Mouse (Mus musculus) intestine, postnatal 0 days (tissue): ENCODE measurements at regions not wholly inside any gene's neighbourhood (a gene's known extent, or its start where the extent isn't known, plus 50 kb on each side); places are given as distances from the start of the nearest gene placed in this dataset.

Source experiments
- ATAC-seq: fragments of 200-750 bp; cut with Nextera tagmentation; 2 replicates; pipeline ENCODE4 v1.8.0; 2017; ENCODE audit warnings: mild to moderate bottlenecking, moderate TSS enrichment, moderate library complexity
- H3K27ac ChIP-seq: fragments of 300-500 bp; sonication (generic); 2 replicates; pipeline ENCODE4 v1.5.1; 2014; ENCODE audit warnings: mild to moderate bottlenecking, low read depth, low read length, moderate library complexity
- H3K27me3 ChIP-seq: fragments of 300-500 bp; sonication (generic); replicated peaks from 2 replicates; pipeline ENCODE4 v1.6.1; 2014; ENCODE audit warnings: low read length, mixed read lengths; ENCODE audit not compliant: control insufficient read depth, insufficient read depth
- H3K36me3 ChIP-seq: fragments of 300-500 bp; sonication (generic); 2 replicates; pipeline ENCODE4 v1.6.1; 2014; ENCODE audit warnings: mild to moderate bottlenecking, moderate library complexity; ENCODE audit not compliant: control insufficient read depth, insufficient read depth
- H3K4me1 ChIP-seq: fragments of 300-500 bp; sonication (generic); replicated peaks from 2 replicates; pipeline ENCODE4 v1.6.1; 2014; ENCODE audit warnings: antibody characterized with exemption, low read length, mixed read lengths; ENCODE audit not compliant: control insufficient read depth, insufficient read depth
- H3K4me2 ChIP-seq: fragments of 300-500 bp; sonication (generic); replicated peaks from 2 replicates; pipeline ENCODE4 v1.6.1; 2014; ENCODE audit warnings: low read depth, mild to moderate bottlenecking, moderate library complexity
- H3K4me3 ChIP-seq: fragments of 300-500 bp; sonication (generic); 2 replicates; pipeline ENCODE4 v1.5.1; 2014; ENCODE audit warnings: low read depth, low read length
- H3K9ac ChIP-seq: fragments of 300-500 bp; sonication (generic); 2 replicates; pipeline ENCODE4 v1.6.1; 2014; ENCODE audit warnings: mild to moderate bottlenecking, low read depth, low read length
- H3K9me3 ChIP-seq: fragments of 300-500 bp; sonication (generic); 2 replicates; pipeline ENCODE4 v1.6.1; 2016; ENCODE audit warnings: mixed run types; ENCODE audit not compliant: control insufficient read depth
- CTCF ChIP-seq: sonication (generic); IDR thresholded peaks from 2 replicates; pipeline ENCODE4 v1.5.1; 2016; ENCODE audit warnings: low read depth, mild to moderate bottlenecking, control low read depth, antibody characterized with exemption, moderate library complexity
- WGBS: fragments of 180-500 bp; shearing (Covaris S2); extraction: QIAGEN DNeasy Blood & Tissue Kit; methylation state at CpG from one replicate; pipeline ENCODE4 v1.1.7; 2014; 5-methylcytosine and 5-hydroxymethylcytosine counted together

DNA sequence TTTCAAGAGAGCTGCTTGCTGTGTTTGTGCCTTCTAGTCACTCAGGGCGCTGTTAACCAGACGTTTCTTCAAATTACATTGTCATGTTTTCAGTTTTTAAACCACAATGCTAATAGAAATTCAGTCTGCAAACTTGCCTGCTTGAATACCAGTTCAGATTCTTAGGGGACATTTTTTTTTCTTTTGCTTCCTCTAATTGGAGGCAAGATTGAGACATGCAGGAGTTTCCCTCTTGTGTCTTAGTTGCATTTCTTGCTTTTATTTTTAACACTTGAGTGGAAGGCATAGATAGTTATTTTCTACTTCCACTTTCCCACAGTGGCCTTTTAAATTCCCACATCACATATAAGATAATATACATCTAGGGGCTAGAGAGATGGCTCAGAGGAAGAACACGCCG lies 246.8 kb downstream of the Grpr start:
- H3K27ac ChIP-seq: no peak overlapping the region
- H3K4me1 ChIP-seq: no peaks in the 10 kb centered on the region
- no peak overlapping the region for H3K4me3 ChIP-seq
- no peaks in the 10 kb centered on the region for H3K27me3 ChIP-seq
- no peak for TF ChIP-seq CTCF
- no peak overlapping the region for H3K9ac ChIP-seq
- ATAC-seq: no peak
- WGBS: 82% methylated on average over 4 of the region's 4 CpGs
- H3K4me2 ChIP-seq: no peak overlapping the region
- H3K36me3 ChIP-seq: no peaks in the 10 kb centered on the region
- no peaks in the 10 kb centered on the region for H3K9me3 ChIP-seq

DNA sequence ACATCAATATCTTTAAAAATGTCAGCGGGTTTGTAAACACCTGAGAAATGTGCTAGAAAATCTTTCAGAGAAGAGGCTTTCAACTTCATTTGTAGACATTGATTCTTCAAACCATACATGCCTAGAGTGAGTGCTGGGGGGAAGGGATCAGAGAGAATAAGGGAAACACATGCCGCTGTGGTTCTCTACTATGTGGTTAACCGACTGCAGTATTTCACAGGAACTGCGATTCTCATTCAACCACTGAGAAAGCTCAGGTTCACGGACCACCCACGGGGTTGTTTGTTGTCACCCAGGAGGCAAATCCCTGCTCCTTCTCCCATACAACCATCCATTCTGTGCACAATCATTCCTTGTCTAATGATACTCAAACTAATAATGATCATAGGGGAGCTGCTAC lies 248.4 kb downstream of the Grpr start:
- no peaks in the 10 kb centered on the region for H3K4me1 ChIP-seq
- H3K36me3 ChIP-seq: no peaks in the 10 kb centered on the region
- no peak for ATAC-seq
- H3K4me3 ChIP-seq: no peak overlapping the region
- no peak overlapping the region for H3K9ac ChIP-seq
- TF ChIP-seq CTCF: no peak
- no peak overlapping the region for H3K27ac ChIP-seq
- H3K27me3 ChIP-seq: no peaks in the 10 kb centered on the region
- H3K4me2 ChIP-seq: no peak overlapping the region
- WGBS: 86% methylated on average over 6 of the region's 6 CpGs
- no peaks in the 10 kb centered on the region for H3K9me3 ChIP-seq

GRCm38 (mm10) chrX:163296956-163297628 lies 252.4 kb downstream of the Grpr start:
- H3K9ac ChIP-seq: no peak overlapping the region
- H3K27me3 ChIP-seq: no peaks in the 10 kb centered on the region; the same call in 1 of the 2 replicates
- H3K4me3 ChIP-seq: no peak overlapping the region
- WGBS: 43% methylated on average over 8 of the region's 8 CpGs
- no peaks in the 10 kb centered on the region for H3K4me1 ChIP-seq
- no peaks in the 10 kb centered on the region for H3K9me3 ChIP-seq
- no peaks in the 10 kb centered on the region for H3K36me3 ChIP-seq
- TF ChIP-seq CTCF: no peak
- ATAC-seq: no peak
- no peak overlapping the region for H3K4me2 ChIP-seq
- H3K27ac ChIP-seq: no peak overlapping the region

DNA sequence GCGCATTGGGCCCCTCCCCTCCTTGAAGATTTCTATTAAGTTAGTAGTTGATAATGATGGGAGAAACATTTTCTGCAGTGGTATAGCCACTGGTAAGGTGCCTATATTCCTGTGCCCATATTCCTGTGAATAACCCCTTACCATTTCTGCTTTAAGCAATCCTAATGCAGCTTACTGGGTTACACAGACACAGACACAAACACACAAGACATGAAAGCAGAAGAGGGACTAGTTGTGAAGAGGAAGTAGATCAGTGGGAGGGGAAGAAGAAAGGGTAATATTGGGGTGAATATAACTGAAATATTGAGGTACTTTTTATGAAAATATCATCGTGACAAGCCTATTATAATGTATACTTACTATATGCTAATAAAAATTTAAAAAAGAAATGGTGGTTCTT lies 288.2 kb downstream of the Grpr start:
- Histone ChIP-seq H3K4me2 (no peak overlapping the region), H3K36me3 (no peaks in the 10 kb centered on the region), H3K27me3 (no peaks in the 10 kb centered on the region), H3K9me3 (no peaks in the 10 kb centered on the region), H3K27ac (no peak overlapping the region), H3K4me1 (no peaks in the 10 kb centered on the region), H3K9ac (no peak overlapping the region), H3K4me3 (no peak overlapping the region)
- 87% methylated on average over 2 of the region's 2 CpGs for WGBS
- TF ChIP-seq CTCF: no peak
- ATAC-seq: no peak

DNA sequence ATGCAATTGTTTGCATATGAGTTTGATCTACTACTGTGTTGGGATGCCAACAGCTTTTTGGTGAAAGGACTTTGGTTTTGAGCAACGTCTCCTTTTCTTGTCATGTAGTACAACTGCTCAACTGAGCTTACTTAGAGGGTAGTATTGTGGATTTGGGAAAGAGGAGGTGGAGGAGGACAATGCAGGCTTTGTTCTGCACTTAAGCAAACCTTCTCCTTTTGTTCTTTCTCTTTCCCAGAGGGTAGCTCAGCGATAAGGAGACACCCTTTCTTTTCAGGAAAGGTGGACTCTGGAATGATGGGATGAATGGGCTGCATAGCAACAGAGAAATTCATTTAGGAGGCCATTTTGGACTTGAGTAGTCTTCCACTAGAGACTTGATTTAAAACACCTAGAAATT lies 288.6 kb upstream of the S100g start:
- 43% methylated on average over 2 of the region's 2 CpGs for WGBS
- no peaks in the 10 kb centered on the region for H3K9me3 ChIP-seq
- H3K27me3 ChIP-seq: no peaks in the 10 kb centered on the region
- no peak overlapping the region for H3K27ac ChIP-seq
- H3K36me3 ChIP-seq: no peaks in the 10 kb centered on the region
- no peak overlapping the region for H3K4me3 ChIP-seq
- ATAC-seq: no peak
- H3K4me2 ChIP-seq: no peak overlapping the region
- H3K4me1 ChIP-seq: no peaks in the 10 kb centered on the region
- H3K9ac ChIP-seq: no peak overlapping the region
- TF ChIP-seq CTCF: no peak

GRCm38 (mm10) chrX:163205260-163205659 lies 240.9 kb upstream of the S100g start:
- no peak overlapping the region for H3K27ac ChIP-seq
- WGBS: 88% methylated on average over 2 of the region's 2 CpGs
- no peak overlapping the region for H3K4me2 ChIP-seq
- H3K27me3 ChIP-seq: no peaks in the 10 kb centered on the region
- no peak overlapping the region for H3K4me3 ChIP-seq
- no peak overlapping the region for H3K9ac ChIP-seq
- H3K36me3 ChIP-seq: no peaks in the 10 kb centered on the region
- H3K9me3 ChIP-seq: no peaks in the 10 kb centered on the region
- no peak for ATAC-seq
- no peak for TF ChIP-seq CTCF
- no peaks in the 10 kb centered on the region for H3K4me1 ChIP-seq

- no peaks in the 10 kb centered on the region for H3K27me3 ChIP-seq
- no peaks in the 10 kb centered on the region for H3K9me3 ChIP-seq
- no peak for TF ChIP-seq CTCF
- no peaks in the 10 kb centered on the region for H3K36me3 ChIP-seq
- H3K4me3 ChIP-seq: no peak overlapping the region
- H3K4me1 ChIP-seq: no peaks in the 10 kb centered on the region
- no peak overlapping the region for H3K4me2 ChIP-seq
- H3K27ac ChIP-seq: no peak overlapping the region
- H3K9ac ChIP-seq: no peak overlapping the region
- ATAC-seq: no peak
- 96% methylated on average over 1 of the region's 1 CpGs for WGBS
Observed at GRCm38 (mm10) chrX:163203446-163203845, 239.0 kb upstream of the S100g start.
